Mouse (Mus musculus) ES-E14 (cell line): ENCODE results near the gene Kif26b.

Experiments used
- CHD2 ChIP-seq: IDR thresholded peaks from 2 replicates; pipeline ENCODE4 v1.6.1; 2014; ENCODE audit warnings: mild to moderate bottlenecking, low read depth, low read length, inconsistent platforms
- HCFC1 ChIP-seq: IDR thresholded peaks from 2 replicates; pipeline ENCODE4 v1.6.1; 2012; ENCODE audit warnings: low read length, inconsistent platforms, borderline replicate concordance; ENCODE audit not compliant: insufficient read depth
- ZNF384 ChIP-seq: IDR thresholded peaks from 2 replicates; pipeline ENCODE4 v1.6.1; 2012; ENCODE audit warnings: low read depth, low read length, inconsistent platforms

DNA sequence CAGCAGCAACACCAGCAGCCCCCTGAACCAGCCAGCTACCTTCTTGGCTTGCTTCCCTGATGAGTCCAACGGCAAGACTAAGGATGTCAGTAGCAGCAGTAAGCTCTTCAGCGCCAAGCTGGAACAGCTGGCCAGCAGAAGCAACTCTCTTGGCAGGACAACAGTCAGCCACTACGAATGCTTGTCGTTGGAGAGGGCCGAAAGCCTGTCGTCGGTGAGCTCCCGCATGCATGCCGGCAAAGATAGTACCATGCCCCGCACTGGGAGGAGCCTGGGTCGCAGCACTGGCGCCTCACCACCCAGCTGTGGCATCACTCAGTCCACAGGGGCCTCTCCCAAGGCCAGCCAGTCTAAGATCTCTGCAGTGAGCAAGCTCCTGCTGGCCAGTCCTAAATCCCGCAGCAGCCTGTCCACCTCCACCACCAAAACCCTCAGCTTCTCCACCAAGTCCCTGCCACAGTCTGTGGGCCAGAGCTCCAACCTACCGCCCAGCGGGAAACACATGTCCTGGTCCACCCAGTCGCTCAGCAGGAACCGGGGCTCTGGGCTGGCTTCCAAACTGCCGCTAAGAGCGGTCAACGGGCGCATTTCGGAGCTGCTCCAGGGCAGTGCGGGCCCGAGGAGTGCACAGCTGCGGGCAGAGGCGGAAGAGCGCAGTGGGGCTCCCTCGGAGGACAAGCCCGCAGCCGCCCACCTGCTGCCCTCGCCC is 388.4 kb downstream of the Kif26b start:
- TF ChIP-seq ZNF384 (no peak), CHD2 (no peak), HCFC1 (no peak)
